Mouse (Mus musculus) myocyte (in vitro differentiated cells): ENCODE data around the gene Scml4.

Experiments used
- E2F4 ChIP-seq: IDR thresholded peaks from one replicate; pipeline ENCODE4 v1.6.1; 2011; ENCODE audit warnings: mild to moderate bottlenecking, control low read depth, moderate library complexity; ENCODE audit not compliant: insufficient read depth
- MAX ChIP-seq: IDR thresholded peaks from one replicate; pipeline ENCODE4 v1.6.1; 2011; ENCODE audit warnings: low read depth, mild to moderate bottlenecking, control low read depth
- MYOG ChIP-seq, 3 experiments: IDR thresholded peaks; one replicate each; pipeline ENCODE4 v1.6.1; 2011; ENCODE audit warnings: control low read depth in 2 of 3, low read depth in 2 of 3, mild to moderate bottlenecking in 2 of 3; ENCODE audit not compliant: insufficient read length in 2 of 3, control insufficient read depth in 1 of 3, insufficient read depth in 1 of 3
- POLR2A ChIP-seq: IDR thresholded peaks from one replicate; pipeline ENCODE4 v1.6.1; 2011; ENCODE audit warnings: low read depth, mild to moderate bottlenecking, control low read depth, moderate library complexity; ENCODE audit not compliant: insufficient read length
- POLR2AphosphoS2 ChIP-seq: IDR thresholded peaks from one replicate; pipeline ENCODE4 v1.6.1; 2011; ENCODE audit warnings: low read depth, control low read depth; ENCODE audit not compliant: insufficient read length
- TCF12 ChIP-seq: IDR thresholded peaks from one replicate; pipeline ENCODE4 v1.6.1; 2011; ENCODE audit warnings: mild to moderate bottlenecking, control low read depth; ENCODE audit not compliant: poor library complexity, insufficient read depth, severe bottlenecking
- TCF3 ChIP-seq: IDR thresholded peaks from one replicate; pipeline ENCODE4 v1.6.1; 2011; ENCODE audit warnings: low read depth, control low read depth; ENCODE audit not compliant: insufficient read length
- USF1 ChIP-seq: IDR thresholded peaks from one replicate; pipeline ENCODE4 v1.6.1; 2011; ENCODE audit warnings: low read depth, mild to moderate bottlenecking, control low read depth, moderate library complexity

DNA sequence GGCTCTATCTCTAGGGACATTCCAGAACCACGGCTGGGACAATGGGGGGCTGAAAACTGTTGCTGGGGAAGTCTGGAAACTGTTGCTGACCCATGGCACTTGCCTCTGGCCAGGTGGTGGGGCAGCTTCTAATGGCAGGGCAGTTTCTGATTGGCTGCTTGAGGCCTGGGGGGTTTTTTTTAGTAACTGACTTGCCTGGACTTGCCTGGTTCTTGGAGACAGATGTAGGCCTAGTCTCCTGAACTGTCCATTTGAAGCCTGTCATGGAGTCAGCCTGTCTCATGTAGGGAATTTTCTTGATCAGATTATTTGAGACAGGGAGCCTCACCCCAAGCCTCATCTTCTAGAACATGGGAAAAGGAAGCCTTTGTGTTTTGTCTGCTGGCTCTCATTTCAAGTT is 14.7 kb upstream of the Scml4 start:
- no peak for TF ChIP-seq MAX
- TF ChIP-seq E2F4, result no peak
- no peak for TF ChIP-seq POLR2A
- no peak for TF ChIP-seq TCF3
- TF ChIP-seq USF1, result no peak
- no peak for TF ChIP-seq POLR2AphosphoS2
- no peak for TF ChIP-seq TCF12
- TF ChIP-seq MYOG (IDR thresholded peaks at IDR 0.05; ENCODE audit: control insufficient read depth in 1 of 3, insufficient read depth in 1 of 3, insufficient read length in 2 of 3, low read depth in 2 of 3), result no peak
